7 mouse cellular contexts compared by ENCODE assay signal in the genomic region with DNA sequence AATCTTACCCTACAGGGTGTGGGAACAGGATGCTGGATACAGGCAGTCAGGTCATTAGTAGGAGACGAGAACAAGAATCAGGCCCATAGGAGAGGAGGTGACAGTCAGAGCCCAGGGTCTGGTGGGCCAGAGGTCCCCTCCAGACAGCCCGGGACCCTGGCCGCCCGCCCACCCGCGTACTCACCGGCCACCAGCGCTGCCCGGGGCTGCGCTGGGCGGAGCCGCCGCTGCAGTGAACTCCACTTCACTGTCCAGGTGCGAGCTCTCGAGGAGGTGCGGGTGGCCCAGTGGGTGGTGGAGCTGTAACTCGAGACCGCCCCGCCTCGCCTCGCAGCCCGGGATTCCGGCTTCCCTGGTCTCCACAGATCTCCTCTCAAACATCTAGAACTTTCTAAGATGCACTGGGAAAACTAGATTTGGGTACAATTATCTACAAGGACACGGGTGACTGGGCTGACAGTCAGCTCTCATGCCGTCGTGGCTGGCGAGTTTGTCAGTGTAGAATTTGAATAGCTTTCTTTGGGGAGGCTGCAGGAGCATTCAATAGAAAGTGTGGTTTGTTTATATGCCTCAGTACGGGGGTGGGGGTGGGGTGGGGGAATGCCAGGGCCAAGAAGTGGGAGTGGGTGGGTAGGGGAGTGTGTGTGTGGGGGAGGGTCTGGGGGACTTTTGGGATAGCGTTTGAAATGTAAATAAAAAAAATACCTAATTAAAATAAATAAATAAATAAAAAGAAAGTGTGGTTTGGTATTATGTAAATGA. TPM values are rescaled to one million over a fixed set of nuclear protein-coding genes. Genes with fewer than 3 reads are reported as not detected.
DNase-seq lines count a peak whose midpoint lies in the region; ATAC-seq and TF ChIP-seq lines count a peak whose summit lies in the region.

Slc26a5 (minus strand) TSS at position 259 of the 762 bp plus-strand sequence.

- DNase-seq in lung, adult 18-20 months = peak; percentile 28 to 33
- no peak for DNase-seq in lung, postnatal 14 days
- DNase-seq in embryo, embryonic 11 days = peak; percentile 56
- peak; percentile 33 for DNase-seq in lung, postnatal 0 days (ENCODE audit: low spot score)
- peak; percentile 42 for DNase-seq in testis, postnatal 10 days (ENCODE audit: low spot score)
- no peak for DNase-seq in frontal cortex, postnatal 25 days (ENCODE audit: low spot score in 2 of 2)

- 2% methylated on average over 29 of the region's 29 CpGs for WGBS in hindbrain, embryonic 16.5 days
- whole genome bisulfite sequencing in lung, postnatal 0 days = 1% methylated on average over 29 of the region's 29 CpGs

- no peaks in the 10 kb centered on the region for H3K36me3 ChIP-seq in hindbrain, embryonic 16.5 days (ENCODE audit: control insufficient read depth, insufficient read depth, low read length)
- H3K36me3 ChIP-seq in lung, postnatal 0 days (ENCODE audit: insufficient read depth, low read length) = no peaks in the 10 kb centered on the region

- H3K27me3 ChIP-seq in hindbrain, embryonic 16.5 days (replicated peaks; ENCODE audit: control insufficient read depth, insufficient read depth, low read length) = no peaks in the 10 kb centered on the region
- H3K27me3 ChIP-seq in lung, postnatal 0 days (replicated peaks; ENCODE audit: insufficient read depth, low read length) = no peaks in the 10 kb centered on the region

- no peak for TF ChIP-seq EP300 in lung, postnatal 0 days (IDR thresholded peaks at IDR 0.05)

- peak within 1 kb of the TSS; percentile 42 for H3K4me3 ChIP-seq in hindbrain, embryonic 16.5 days (ENCODE audit: low read length)
- no peak within 1 kb of the TSS for H3K4me3 ChIP-seq in lung, postnatal 0 days (ENCODE audit: low read depth, low read length)

- peak; percentile 49 for ATAC-seq in hindbrain, embryonic 16.5 days
- ATAC-seq in lung, postnatal 0 days = peak; percentile 70

- H3K27ac ChIP-seq in hindbrain, embryonic 16.5 days (ENCODE audit: low read depth, low read length) = no peak within 1 kb of the TSS
- no peak within 1 kb of the TSS for H3K27ac ChIP-seq in lung, postnatal 0 days (ENCODE audit: low read length)

- H3K4me2 ChIP-seq in hindbrain, embryonic 16.5 days (ENCODE audit: low read length) = peak within 1 kb of the TSS; percentile 78
- peak within 1 kb of the TSS; percentile 40 for H3K4me2 ChIP-seq in lung, postnatal 0 days (replicated peaks; ENCODE audit: low read depth, low read length)

- H3K9ac ChIP-seq in hindbrain, embryonic 16.5 days (ENCODE audit: low read depth, low read length) = peak within 1 kb of the TSS; percentile 50
- no peak within 1 kb of the TSS for H3K9ac ChIP-seq in lung, postnatal 0 days (replicated peaks; ENCODE audit: low read depth)

- no peak for TF ChIP-seq CTCF in lung, postnatal 0 days (IDR thresholded peaks at IDR 0.05)

- peaks cover 5% of the 10 kb centered on the region; the same call in 1 of the 2 replicates for H3K4me1 ChIP-seq in hindbrain, embryonic 16.5 days (ENCODE audit: control insufficient read depth, insufficient read depth, low read depth, low read length)
- no peaks in the 10 kb centered on the region for H3K4me1 ChIP-seq in lung, postnatal 0 days (ENCODE audit: insufficient read depth, low read depth, low read length)

- H3K9me3 ChIP-seq in hindbrain, embryonic 16.5 days (ENCODE audit: control insufficient read depth, low read length) = no peaks in the 10 kb centered on the region
- no peaks in the 10 kb centered on the region for H3K9me3 ChIP-seq in lung, postnatal 0 days (ENCODE audit: low read length)

RNA-seq across cellular contexts. Expression of gene Slc26a5, which starts in this region (rescaled TPM):
- 0.15 and 0.29 TPM in 2 replicates for polyA plus RNA-seq in hindbrain, embryonic 16.5 days (2015; fragmentation: Nextera tagmentation; extraction: Ambion mirVana)
- polyA plus RNA-seq in lung, postnatal 0 days (2015; fragmentation: Nextera tagmentation; extraction: Ambion mirVana) = not detected in 2 replicates

Comparison
In these comparisons a context has a peak if more than half of its experiments do, and no peak if none do; other contexts are left out.
1. DNase-seq: peak in lung, adult 18-20 months (2 of 2), embryo, embryonic 11 days (single experiment) and testis, postnatal 10 days (single experiment); none in lung, postnatal 14 days (single experiment) and frontal cortex, postnatal 25 days (0 of 2).
2. Peak in ATAC-seq, H3K4me3 ChIP-seq, H3K9ac ChIP-seq and H3K4me2 ChIP-seq in hindbrain, embryonic 16.5 days; RNA of the gene not detected or under 1 TPM.
3. Peak in DNase-seq, ATAC-seq and H3K4me2 ChIP-seq in lung, postnatal 0 days; RNA of the gene not detected or under 1 TPM.